Mouse (Mus musculus): ENCODE results near the gene Tmem102.
A peak's percentile ranks its signal among the peaks of the same experiment; 100 is the strongest.

Tmem102 gene

GRCm38 (mm10) chr11:69757303-69758089, 47.9 kb downstream of the Tmem102 start:
- no peak for DNase-seq (ENCODE audit: low spot score)

- peak; percentile 77 for DNase-seq (ENCODE audit: low spot score)
These were observed 50.7 kb downstream of the Tmem102 start for GRCm38 (mm10) chr11:69754701-69755100.

- DNase-seq (ENCODE audit: low spot score) = no peak
These were observed 51.2 kb downstream of the Tmem102 start for GRCm38 (mm10) chr11:69754233-69754632.
